In genomic region chr16:85640992-85641391, GRCm38 (mm10) we compare ENCODE assay signal across 18 mouse cellular contexts.
DNase-seq lines count a peak whose midpoint lies in the region; ATAC-seq and TF ChIP-seq lines count a peak whose summit lies in the region.
"Had no signal": no experiment of that assay in that cellular context is flagged by ENCODE, and none has a peak within 500 bp of the region (broad histone marks: within the 10 kb centered on the region; RNA-seq: fewer than 3 reads in every experiment).

No protein-coding gene starts in this region.

- no peak for ATAC-seq in midbrain, embryonic 14.5 days (ENCODE audit: low FRiP score, low TSS enrichment)
- no peak for ATAC-seq in midbrain, embryonic 15.5 days (replicated peaks)
- peak; percentile 74; the same call in 1 of the 2 replicates for ATAC-seq in neural tube, embryonic 13.5 days (ENCODE audit: low read depth)
- ATAC-seq: forebrain, embryonic 13.5 days; forebrain, embryonic 15.5 days had no signal

- H3K27ac ChIP-seq in midbrain, embryonic 14.5 days (replicated peaks; ENCODE audit: low read depth, low read length) = no peak overlapping the region
- H3K27ac ChIP-seq in midbrain, embryonic 15.5 days = no peak overlapping the region
- no peak overlapping the region; the same call in 1 of the 2 replicates for H3K27ac ChIP-seq in neural tube, embryonic 13.5 days (replicated peaks)
- H3K27ac ChIP-seq: embryonic facial prominence, embryonic 10.5 days; embryonic facial prominence, embryonic 12.5 days; forebrain, embryonic 13.5 days; forebrain, embryonic 15.5 days had no signal

- 72% methylated on average over 4 of the region's 4 CpGs for WGBS in midbrain, embryonic 14.5 days
- WGBS in midbrain, embryonic 15.5 days = 85% methylated on average over 4 of the region's 4 CpGs
- 54% methylated on average over 4 of the region's 4 CpGs for WGBS in neural tube, embryonic 13.5 days

- DNase-seq in midbrain, embryonic 14.5 days = peak; percentile 11
- DNase-seq in brain, embryonic 14.5 days (ENCODE audit: low read depth) = peak; percentile 17
- DNase-seq in left cerebral cortex, adult 9 months (ENCODE audit: low spot score in 2 of 2) = no peak
- no peak for DNase-seq in layer of hippocampus, postnatal 25 days (ENCODE audit: extremely low spot score in 1 of 2, low spot score in 1 of 2)
- DNase-seq: adrenal gland, adult 2 months; adrenal gland, postnatal 10 days; adrenal gland, postnatal 25 days; cerebellum, adult 11-12 months; cerebellum, adult 2 months; cerebellum, adult 9-10 months; cerebellum, postnatal 10 days; cerebellum, postnatal 25 days had no signal

- no peak overlapping the region for H3K4me2 ChIP-seq in midbrain, embryonic 14.5 days (ENCODE audit: low read length)
- H3K4me2 ChIP-seq in midbrain, embryonic 15.5 days = no peak overlapping the region
- no peak overlapping the region for H3K4me2 ChIP-seq in neural tube, embryonic 13.5 days
- H3K4me2 ChIP-seq: embryonic facial prominence, embryonic 12.5 days; forebrain, embryonic 13.5 days; forebrain, embryonic 15.5 days had no signal

- H3K4me3 ChIP-seq in midbrain, embryonic 14.5 days (replicated peaks; ENCODE audit: low read depth, low read length) = no peak overlapping the region
- H3K4me3 ChIP-seq in midbrain, embryonic 15.5 days = no peak overlapping the region
- no peak overlapping the region for H3K4me3 ChIP-seq in neural tube, embryonic 13.5 days
- H3K4me3 ChIP-seq: embryonic facial prominence, embryonic 10.5 days; embryonic facial prominence, embryonic 12.5 days; forebrain, embryonic 13.5 days; forebrain, embryonic 15.5 days had no signal

- TF ChIP-seq CTCF in brain, embryonic 14.5 days (IDR thresholded peaks at IDR 0.05; ENCODE audit: borderline replicate concordance, extremely low read depth, insufficient read depth, insufficient read length) = no peak

- H3K9ac ChIP-seq in midbrain, embryonic 14.5 days (replicated peaks; ENCODE audit: low read length) = no peak overlapping the region
- no peak overlapping the region for H3K9ac ChIP-seq in midbrain, embryonic 15.5 days
- no peak overlapping the region for H3K9ac ChIP-seq in neural tube, embryonic 13.5 days
- H3K9ac ChIP-seq: embryonic facial prominence, embryonic 12.5 days; forebrain, embryonic 13.5 days; forebrain, embryonic 15.5 days had no signal

- H3K36me3 ChIP-seq in midbrain, embryonic 14.5 days (ENCODE audit: control insufficient read depth, insufficient read depth, low read length) = no peaks in the 10 kb centered on the region
- H3K36me3 ChIP-seq in midbrain, embryonic 15.5 days (replicated peaks) = no peaks in the 10 kb centered on the region
- no peaks in the 10 kb centered on the region for H3K36me3 ChIP-seq in neural tube, embryonic 13.5 days
- H3K36me3 ChIP-seq: embryonic facial prominence, embryonic 10.5 days; embryonic facial prominence, embryonic 12.5 days; forebrain, embryonic 15.5 days had no signal

- H3K27me3 ChIP-seq in midbrain, embryonic 14.5 days (ENCODE audit: control insufficient read depth, insufficient read depth, low read length) = no peaks in the 10 kb centered on the region
- no peaks in the 10 kb centered on the region for H3K27me3 ChIP-seq in midbrain, embryonic 15.5 days (replicated peaks)
- H3K27me3 ChIP-seq in neural tube, embryonic 13.5 days = no peaks in the 10 kb centered on the region
- H3K27me3 ChIP-seq: embryonic facial prominence, embryonic 12.5 days; forebrain, embryonic 13.5 days; forebrain, embryonic 15.5 days had no signal

- no peaks in the 10 kb centered on the region for H3K9me3 ChIP-seq in midbrain, embryonic 14.5 days (ENCODE audit: control insufficient read depth, low read length)
- H3K9me3 ChIP-seq in midbrain, embryonic 15.5 days = no peaks in the 10 kb centered on the region
- no peaks in the 10 kb centered on the region for H3K9me3 ChIP-seq in neural tube, embryonic 13.5 days
- H3K9me3 ChIP-seq: embryonic facial prominence, embryonic 10.5 days; embryonic facial prominence, embryonic 12.5 days; forebrain, embryonic 13.5 days; forebrain, embryonic 15.5 days had no signal

- no peaks in the 10 kb centered on the region for H3K4me1 ChIP-seq in midbrain, embryonic 14.5 days (ENCODE audit: control insufficient read depth, insufficient read depth, low read length)
- no peaks in the 10 kb centered on the region for H3K4me1 ChIP-seq in midbrain, embryonic 15.5 days
- no peaks in the 10 kb centered on the region for H3K4me1 ChIP-seq in neural tube, embryonic 13.5 days (replicated peaks)
- H3K4me1 ChIP-seq: embryonic facial prominence, embryonic 10.5 days; embryonic facial prominence, embryonic 12.5 days; forebrain, embryonic 13.5 days; forebrain, embryonic 15.5 days had no signal

- TF ChIP-seq POLR2A in brain, embryonic 14.5 days (IDR thresholded peaks at IDR 0.05; ENCODE audit: borderline replicate concordance, extremely low read depth, insufficient read depth, insufficient read length, poor library complexity, severe bottlenecking) = no peak

Comparison
In these comparisons a context has a peak if more than half of its experiments do, and no peak if none do; other contexts are left out.
1. DNase-seq: peak in midbrain, embryonic 14.5 days (single experiment) and brain, embryonic 14.5 days (single experiment); none in left cerebral cortex, adult 9 months (0 of 2) and layer of hippocampus, postnatal 25 days (0 of 2).